Mouse (Mus musculus) gastrocnemius, postnatal 4 days (tissue): ENCODE results near the gene Fndc7. TPM values are rescaled to one million over a fixed set of nuclear protein-coding genes. Genes with fewer than 3 reads are reported as not detected.

Source experiments
- DNase-seq, 2 experiments: peaks; one replicate each; pipeline ENCODE4 v3.0.0; 2021 to 2022; ENCODE audit warnings: low spot score in 2 of 2, mixed read lengths in 2 of 2
- long read RNA-seq, 2 experiments: library from polyadenylated mRNA; stranded (forward); transcript quantifications; one replicate each; pipeline ENCODE4 v2.0.0; 2021
- total RNA-seq, 2 experiments: library from RNA; stranded (reverse); gene quantifications; 2 replicates each; pipeline ENCODE4 v1.2.3; 2021

The Fndc7 gene
- total RNA-seq = under 1 TPM; 0.31 to 0.42 TPM
- long read RNA-seq, experiment 1 = 0 reads
- long read RNA-seq, experiment 2 = 0 reads

DNA sequence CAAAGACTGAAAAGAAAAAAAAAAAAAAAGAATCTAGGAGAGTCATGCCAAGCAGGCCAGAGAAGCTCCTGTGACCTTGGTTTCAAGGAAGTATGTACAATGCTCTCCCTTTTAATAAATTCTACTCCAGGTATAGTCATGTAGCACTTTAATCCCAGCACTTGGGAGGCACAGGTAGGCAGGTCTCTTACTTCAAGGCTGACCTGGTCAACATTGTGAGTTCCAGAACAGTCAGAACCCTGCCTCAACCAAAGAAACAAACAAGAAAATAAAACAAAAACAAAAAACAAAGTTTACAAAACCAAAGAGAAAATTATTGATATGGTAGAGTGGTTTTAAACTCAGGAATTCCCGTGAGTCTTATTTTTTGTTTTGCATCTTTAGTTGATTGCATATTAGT is at the start of gene Fndc7:
TSS of gene Fndc7 (minus strand) at position 101 of the 400 bp plus-strand sequence.
- DNase-seq = no peak

DNA sequence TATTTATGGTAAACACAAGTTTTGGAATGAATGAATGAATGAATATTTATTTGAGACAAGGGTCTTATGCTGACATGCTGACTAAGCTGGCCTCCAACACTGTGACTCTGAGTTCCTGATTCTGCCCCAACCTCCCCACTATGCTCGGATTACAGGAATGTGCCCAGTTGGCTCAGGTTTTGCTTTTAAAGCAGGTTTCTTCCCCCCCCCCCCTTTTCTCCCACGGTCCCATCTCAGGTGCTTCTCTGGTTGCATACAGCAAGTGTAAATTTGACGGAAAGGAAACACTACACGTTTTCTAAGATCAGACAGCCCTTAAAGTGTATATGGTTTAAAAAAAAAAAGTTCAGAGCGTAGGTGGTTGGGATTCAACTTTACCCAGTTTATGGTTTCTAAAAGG is 49.8 kb upstream of the Fndc7 start, which contains the start of gene Henmt1:
TSS of gene Henmt1 (plus strand) at position 301 of the 400 bp plus-strand sequence.
- DNase-seq = no peak

DNA sequence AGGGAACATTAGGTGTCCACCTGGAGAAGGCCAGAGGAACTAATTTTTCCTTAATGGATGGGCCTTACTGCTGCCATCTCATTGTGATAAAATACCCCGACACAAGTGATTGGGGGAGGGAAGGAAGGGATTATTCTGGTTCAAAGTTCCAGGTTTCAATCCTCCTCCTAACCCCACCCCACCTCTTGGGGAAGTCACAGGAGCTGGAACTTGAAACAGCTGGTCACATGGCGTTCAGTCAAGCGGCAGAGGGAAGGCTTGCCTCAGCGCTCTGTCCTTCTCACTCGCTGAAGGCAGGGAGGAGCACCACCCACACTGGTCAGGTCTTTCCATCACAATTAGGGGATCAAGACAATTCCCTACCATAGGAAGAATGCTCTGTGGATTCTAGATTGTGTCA is 48.9 kb upstream of the Fndc7 start:
- DNase-seq = no peak

DNA sequence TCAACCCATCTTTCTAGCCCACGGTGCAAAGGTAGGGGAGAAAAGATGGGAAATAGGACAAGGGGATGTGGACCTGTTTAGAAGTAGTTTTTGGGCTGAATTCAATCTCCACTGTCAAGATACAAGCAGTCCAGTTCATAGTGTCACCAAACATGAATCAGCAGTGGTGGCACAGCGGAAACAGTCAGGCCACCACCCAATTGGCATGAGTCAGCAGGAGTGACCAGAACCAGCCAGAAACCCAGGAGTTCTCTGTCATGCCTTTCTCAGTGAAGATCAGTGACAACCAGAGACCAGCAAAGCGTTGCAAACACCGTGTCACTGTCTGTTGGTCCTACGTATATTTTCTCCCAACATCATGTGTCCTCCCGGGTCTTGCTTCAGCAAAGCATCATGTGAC is 43.7 kb upstream of the Fndc7 start:
- DNase-seq = no peak

DNA sequence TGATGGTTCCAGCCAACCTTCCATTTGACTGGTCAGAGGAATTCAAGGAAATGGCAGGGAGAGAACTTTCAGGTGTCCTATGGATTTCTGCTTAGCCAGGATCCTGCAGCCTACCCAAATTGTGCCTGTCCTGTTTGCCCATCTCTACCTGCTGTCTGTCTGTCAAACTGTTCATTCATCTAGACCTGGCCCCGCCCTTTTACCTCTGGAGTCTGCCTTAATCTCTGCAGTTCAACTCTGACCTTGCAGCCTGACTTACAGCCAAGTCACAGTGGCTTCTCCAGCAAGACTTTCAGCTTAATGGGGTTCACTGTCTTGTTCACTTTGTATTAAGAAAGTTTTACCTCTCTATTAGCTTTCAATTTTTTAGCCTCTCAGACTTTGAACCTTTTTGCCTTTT is 36.5 kb upstream of the Fndc7 start:
- no peak for DNase-seq

DNA sequence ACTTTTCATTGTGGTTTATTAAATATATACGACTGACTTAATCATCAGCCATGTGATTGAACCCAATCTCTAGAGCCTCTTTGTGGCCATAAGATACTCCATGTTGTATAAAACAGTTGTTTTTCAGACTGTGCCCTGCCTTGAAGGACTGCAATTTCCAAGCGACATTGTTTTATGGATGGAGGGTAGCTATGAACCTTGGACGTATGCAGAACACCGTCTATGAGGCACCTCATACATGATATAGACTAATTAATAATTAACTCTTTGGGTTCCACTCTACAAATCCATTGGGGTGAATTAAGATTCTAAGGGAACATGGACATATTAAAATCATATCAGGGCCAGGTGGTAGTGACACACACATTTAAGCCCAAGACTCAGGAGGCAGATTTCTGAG is 35.9 kb upstream of the Fndc7 start:
- DNase-seq = no peak

DNA sequence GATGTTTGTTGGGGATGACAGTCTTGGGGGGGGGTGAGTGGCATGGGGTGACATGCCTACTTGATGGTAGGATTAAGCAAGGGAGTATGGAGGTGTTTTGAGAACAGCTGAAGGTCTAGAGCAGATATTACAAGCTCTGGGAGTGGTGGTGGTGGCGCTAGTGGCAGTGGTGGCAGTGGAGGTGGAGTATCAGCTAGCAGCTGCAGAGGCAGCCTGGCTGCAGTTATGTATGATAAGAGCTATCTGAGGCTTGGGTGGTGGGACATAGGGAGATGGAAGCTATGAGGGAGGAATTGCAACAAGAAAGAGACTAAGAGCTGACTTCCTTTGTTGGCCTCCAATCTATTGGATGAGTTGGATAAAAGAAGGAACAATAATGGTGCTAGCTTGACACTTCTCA is 32.0 kb upstream of the Fndc7 start:
- DNase-seq = no peak

DNA sequence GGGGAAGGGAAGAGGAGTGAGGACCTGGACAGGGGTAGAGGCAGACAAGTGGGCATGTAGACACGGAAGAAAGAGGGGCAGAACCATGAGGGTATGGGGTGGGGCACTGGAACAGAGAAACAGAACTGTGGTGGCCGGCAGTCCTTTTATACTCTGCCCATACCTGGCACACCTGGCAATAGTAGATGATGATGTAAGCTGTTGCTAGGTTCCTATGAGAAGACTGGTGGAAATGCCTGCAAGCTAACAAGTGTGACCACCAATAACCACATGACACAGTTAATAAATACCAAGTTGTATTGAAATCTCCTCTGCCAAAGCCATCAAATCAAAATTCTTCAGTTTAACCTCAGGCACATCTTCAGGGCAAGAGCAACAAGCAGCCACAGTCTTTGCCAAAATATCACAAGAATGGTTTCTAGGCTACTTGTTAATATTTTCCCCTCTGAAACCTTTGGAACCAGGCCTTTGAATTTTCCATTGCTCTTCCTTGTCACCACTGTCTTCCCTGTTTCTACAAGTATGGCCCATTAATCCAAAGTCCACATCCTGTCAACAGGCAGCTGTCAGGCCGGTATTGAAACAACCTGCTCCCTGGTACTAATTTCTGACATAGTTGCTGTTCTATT is 30.7 kb upstream of the Fndc7 start:
- DNase-seq = no peak

DNA sequence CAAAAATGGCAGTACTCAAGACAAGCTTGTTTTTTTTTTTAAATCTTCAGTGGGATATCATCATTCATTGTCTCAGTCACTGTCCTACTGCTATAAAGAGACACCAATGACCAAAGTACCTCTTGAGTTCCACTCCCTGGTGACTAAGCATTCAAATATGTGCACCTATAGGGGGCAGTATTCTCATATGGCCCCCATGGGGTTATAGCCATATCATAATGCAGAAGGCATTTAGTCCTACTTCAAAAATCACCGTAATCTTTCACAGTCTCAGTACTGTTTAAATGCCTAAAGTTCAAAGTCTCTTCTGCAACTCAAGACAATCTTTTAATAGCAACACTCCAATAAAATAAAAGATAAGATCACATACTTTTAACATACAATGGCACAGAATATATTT is 29.0 kb upstream of the Fndc7 start:
- DNase-seq = no peak

DNA sequence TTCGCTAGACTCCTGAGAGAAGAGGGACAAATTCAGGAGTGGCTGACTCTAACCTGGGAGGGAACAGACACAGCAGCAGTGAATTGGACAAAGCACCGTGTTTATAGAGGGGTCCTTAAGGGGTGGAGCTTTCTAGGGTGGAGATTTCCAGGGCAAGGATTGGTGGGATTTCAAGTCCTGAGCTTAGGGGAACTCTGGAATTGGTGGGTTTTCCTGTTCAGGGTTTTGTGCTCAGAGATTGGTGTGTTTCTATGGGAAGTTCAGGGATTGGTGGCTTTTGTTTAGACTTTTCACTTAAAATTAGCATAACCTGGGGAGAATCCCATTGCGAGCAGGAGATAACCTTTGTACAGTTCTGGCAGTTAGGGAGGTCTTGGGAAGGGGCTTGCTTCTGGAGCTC is 28.2 kb upstream of the Fndc7 start:
- DNase-seq = no peak

DNA sequence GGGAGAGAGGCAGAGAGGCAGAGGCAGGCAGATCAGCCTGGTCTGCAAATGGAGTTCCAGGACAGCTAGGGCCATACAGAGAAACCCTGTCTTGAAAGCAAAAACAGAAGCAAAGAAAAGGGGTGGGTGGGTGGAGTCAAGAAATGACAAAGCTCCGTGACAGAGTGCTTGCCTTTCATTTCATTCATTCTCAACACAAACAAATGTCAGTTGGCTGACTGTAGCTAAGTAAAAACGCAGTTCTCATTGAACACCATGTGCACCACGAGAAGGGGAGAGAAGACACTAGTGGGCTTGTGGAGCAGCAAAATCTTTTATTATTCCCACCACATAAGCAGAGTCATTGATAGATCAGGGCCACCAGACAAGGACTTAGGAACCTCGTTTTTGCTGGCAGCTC is 27.0 kb upstream of the Fndc7 start:
- no peak for DNase-seq

DNA sequence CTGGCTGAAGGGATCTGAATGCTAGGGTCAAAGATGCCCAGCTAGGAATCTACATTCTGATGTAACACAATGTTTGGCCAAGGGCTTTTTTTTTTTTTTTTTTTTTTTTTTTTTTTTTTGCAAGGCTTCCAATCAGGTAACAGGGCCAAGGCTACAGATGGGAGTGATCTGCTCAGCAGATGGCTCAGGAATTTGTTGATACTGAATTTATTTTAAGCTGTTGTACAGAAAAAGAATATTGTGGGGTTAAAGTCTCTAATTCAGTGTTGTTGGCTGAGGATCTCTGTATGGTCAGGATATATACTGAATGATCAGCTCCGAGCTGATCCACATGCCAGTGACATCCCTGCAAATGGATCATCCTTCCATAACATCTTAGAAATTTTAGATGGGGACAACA is 26.2 kb upstream of the Fndc7 start:
- no peak for DNase-seq

DNA sequence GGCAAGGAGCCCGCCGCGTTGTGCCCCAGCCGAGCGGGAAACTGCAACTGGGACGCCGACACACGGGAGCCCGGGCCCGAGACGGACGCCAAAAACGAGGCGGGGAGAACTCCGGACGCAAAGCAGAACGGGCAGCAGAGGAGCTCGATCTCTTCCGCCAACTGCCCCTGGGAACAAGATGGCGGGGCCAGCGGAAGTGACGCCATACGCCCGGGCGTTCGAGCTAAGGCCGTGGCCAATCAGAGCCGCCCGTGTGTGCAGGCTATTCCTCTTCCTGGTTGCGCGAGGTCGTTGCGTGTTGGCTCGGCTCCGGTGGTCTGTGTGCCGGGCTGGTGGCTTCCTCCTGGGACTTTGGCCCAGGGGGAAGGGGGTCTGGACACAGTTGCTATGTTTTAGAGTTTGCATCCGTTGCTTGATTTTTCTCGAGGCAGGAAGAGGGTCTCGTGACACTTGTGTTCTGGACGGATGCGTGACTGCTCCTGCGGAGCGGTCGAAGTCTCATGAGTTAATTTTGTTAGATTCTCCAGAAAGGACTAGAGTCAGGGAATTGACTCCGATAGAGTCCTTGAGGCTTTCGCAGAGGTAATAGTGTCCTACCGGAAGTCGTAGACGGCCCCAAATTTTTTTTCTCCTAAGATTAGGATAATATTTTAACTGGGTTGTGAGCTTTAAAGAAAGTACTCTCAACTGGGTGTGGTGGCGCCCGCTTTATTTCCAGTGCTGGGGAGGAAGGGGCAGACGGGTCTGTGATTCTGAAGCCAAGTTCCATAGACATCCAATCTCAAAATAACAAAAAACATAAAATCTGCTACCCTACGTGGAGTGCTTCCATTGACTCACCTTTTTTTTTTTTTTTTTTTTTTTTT is 22.0 kb upstream of the Fndc7 start, which contains the start of gene Prpf38b:
TSS of gene Prpf38b (minus strand) at position 180 of the 866 bp plus-strand sequence.
- peak; percentile 88 to 96 for DNase-seq

DNA sequence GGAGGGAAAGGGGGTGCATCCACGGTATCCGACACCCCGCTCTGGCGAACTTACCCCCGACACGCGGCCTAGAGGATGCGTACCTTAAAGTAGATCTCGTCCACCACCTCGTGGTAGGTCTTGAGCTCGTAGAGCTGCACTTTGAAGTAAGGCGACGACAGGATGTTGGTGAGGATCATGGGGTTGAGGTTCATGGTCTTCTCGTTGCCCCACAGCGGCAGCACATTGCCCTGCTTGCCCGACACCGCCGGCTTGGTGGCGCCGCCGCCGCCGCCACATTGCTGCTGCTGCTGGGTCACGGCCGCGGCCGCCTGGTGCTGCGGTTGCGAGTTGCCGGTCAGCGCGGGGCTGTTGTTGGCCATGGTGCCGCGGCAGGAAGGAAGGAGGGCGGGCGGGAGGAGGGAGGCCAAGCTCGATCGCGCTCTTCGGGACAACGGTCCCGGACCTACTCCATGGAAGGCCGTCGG is 21.3 kb upstream of the Fndc7 start:
- peak; percentile 40 to 71 for DNase-seq

DNA sequence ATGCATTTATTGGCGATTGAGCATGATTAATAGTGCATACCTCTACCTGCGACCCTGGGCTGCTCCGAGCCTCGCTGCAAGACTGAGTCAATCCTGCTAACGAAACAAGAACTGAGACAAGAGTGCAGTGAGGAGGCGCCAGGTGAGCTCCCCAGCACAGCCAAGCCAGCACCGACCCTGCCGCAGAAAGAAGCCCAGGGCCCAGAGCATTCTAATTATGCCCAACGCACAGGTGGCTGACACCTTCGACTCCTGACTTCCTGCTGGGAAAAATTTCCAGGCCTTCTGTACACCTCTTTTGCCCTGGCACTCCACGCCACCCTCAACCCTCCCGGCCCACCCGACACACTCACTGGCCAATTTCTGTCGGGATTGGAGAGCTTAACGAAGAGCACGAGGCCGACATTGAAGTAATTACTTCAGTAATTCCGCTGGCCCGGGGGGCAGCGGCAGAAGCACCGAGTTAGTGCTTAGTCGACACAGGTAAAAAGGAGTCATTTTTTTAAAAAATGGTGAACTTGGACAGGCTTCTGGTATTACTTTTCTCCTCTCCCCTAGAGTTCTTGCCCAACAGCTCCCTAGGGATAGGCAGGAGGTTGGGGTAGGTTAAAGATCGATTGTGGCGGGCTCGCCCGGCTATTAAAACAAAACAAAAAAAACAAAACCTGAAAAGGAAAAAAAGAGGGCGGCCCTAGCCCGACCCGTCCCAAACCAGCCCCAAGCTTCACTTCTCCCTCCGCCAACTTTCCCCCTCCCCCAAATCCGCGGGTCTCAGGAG is 20.7 kb upstream of the Fndc7 start:
- peak in 1 of 2 experiments; percentile 11 for DNase-seq

DNA sequence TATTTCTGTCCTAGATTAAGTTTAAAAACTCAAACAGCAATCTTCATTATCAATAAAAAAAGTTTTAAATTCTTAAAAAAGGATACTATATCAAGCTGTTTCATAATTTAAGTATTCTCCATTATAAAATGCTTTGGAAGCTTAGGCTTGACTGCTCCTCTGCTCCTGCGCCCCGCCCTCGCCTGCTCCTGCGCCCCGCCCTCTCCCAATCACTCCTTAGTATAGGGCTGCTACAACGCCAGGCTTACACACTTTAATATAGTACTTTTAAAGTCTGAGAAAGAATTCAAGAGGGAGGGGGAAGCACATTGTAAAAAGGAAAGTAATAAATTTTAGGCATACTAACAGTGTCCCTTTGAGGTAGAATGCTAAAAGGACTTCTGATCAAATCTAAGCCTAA is 13.1 kb upstream of the Fndc7 start:
- no peak for DNase-seq

DNA sequence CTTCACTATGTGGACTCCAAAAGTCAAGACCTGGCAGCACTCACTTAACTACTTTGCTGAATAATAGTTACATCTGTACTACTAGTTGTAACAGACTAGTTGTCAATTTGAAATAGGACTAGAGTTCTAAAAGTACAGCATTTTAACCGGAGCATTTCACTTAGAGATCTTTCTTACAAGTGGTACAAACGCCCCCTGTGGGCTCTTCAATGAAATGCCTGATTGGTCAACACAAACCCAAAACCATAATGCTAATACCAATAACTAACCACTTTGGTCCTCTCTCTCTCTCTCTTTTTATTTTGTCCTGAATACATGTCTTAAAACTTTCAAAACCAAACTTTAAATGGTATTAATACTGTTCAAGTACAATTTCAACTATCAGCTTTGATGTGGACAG is 12.2 kb upstream of the Fndc7 start:
- DNase-seq = no peak

DNA sequence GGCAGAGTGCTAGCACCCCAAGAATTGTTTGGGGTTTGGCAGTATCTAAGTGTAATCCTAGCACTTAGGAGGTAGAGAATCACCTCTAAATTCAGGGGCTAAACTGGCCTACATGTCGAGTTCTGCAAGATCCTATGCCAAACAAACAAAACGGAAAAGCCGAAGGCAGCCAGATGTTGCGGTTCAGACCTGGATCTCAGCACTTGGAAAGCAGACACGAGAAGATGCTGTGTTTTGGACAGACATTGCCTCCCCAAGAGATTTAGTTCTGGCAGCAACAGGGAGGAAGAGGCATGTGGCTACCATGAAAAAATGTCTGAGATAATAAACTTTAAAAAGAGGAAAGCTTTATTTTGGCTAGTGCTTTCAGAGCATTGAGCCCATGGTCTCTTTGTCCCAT is 10.9 kb upstream of the Fndc7 start:
- DNase-seq = peak in 1 of 2 experiments; percentile 24

DNA sequence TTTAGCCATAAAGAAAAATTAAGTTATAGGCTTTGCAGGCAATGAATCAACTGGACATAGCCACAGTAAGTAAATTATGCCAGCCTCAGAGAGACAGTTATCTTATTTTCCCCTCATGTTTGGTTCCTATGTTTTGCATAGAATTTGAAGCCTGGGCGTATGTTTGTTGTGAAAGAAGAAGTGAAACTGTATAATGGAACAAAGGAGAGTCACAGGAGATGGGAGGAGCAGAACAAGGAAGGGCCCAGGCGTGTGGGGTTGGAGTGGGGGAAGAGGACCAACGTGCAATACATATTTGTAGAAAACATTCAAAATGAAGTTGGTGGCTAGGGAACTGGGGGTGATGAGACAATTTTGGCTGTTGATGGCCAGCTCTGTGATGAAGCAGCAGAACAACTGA is 10.3 kb upstream of the Fndc7 start:
- DNase-seq = no peak

DNA sequence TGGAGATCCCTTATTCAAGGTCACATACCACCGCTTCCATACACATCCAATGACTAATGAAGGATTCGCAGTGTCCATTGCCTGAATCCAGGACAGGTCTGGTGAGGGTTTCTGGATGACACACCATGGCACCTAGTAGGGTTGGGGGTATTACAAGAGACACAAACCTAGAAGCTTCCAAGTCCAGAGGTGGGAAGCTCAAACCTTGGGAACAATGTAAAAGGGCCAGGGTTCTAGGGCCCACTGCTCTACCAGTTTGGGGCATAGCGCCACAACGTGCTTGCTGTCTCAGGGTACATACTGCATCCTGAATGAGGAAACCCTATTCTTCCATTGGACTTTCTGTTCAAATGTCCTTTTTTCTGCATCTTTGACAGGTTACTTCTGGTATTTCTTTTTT is 8.8 kb upstream of the Fndc7 start:
- no peak for DNase-seq

DNA sequence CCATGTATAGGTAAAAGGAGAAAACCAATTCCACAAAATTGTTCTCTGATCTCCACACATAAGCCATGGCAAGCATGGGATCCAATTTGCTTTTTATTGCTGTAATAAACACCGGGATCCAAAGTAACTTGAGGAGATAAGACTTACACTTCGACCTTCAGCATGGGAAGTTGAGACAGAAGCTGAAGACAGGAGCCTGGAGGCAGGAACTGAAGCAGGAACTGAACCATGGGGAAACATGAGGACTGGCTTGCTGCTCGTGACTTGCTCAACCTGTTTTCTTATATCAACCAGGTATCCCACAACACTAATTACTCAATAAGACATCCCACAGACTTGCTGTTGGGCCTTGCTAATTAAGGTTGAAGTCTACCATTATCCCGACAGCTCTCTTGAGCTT is 3.1 kb upstream of the Fndc7 start:
- DNase-seq = no peak

DNA sequence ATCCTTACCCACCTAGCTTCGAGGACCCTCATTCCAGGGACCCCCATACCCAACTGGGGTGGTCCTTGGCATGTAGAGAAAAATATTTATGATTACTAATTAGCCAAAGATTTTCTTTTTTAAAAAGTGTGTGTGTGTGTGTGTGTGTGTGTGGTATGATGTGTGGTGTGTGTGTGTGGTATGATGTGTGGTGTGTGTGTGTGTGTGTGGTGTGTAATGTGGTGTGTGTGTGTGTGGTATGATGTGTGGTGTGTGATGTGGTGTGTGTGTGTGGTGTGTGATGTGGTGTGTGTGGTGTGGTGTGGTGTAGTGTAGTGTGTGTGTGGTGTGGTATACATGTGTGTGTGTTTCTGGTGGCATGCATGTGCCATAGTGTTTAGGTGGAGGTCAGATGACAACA is 2.3 kb upstream of the Fndc7 start:
- DNase-seq = no peak
